Mouse (Mus musculus) yolk sac, embryonic 10.5 days (tissue): ENCODE data around the gene Tspan31.
A peak's percentile ranks its signal among the peaks of the same experiment; 100 is the strongest.

ENCODE experiments used
- DNase-seq: peaks from one replicate; pipeline ENCODE4 v3.0.0-alpha.2; 2017; ENCODE audit warnings: low spot score

Tspan31 gene

DNA sequence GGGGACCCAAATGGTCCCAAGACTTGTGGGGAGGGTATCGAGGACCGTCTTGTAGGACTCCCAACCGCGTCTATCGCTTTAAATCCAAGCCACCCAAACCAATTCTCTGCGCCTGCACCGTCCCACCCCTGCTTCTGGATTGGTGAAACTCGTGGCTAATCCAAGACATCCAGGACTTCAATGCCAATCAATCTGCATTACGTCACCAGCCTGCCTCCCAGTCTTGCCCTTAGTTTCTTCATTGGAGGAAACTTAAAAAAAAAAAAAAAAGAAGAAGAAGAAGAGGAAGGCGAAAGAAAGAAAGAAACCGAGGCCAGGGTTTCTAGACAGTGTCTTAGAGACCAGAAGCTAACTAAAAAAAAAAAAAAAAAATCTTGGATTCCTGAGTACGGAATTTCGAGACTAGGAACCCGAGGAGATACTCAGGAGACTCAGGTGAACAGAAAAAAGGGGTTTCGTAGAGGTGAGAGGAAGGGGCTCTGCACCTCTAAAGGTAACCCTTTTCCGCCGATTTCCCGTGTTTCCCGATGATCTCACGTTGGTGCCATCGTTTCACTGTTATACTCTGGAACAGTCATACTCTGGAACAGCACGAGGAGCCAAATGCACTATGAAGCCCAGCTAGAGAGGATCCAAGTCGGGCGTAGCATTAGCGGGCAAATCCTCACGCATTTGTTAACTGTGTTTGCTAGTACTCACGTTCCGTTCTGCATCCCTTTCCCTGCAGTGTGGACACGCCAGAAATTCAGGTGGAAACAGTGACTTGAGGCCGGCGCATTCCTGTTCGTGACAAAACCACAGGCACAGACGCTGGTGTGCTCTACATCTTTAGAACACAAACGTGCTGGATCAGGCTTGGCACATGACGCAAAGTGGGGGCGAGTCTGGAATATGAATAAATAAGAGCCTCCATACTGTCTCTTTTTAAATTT is at the start of gene Tspan31:
TSS of gene Tspan31 (minus strand) at position 75 of the 932 bp plus-strand sequence.
- peak; percentile 96 for DNase-seq

GRCm38 (mm10) chr10:127119229-127119628 is 49.2 kb upstream of the Tspan31 start:
- DNase-seq, result no peak

GRCm38 (mm10) chr10:127118470-127118869 is 48.4 kb upstream of the Tspan31 start:
- DNase-seq, result no peak

DNA sequence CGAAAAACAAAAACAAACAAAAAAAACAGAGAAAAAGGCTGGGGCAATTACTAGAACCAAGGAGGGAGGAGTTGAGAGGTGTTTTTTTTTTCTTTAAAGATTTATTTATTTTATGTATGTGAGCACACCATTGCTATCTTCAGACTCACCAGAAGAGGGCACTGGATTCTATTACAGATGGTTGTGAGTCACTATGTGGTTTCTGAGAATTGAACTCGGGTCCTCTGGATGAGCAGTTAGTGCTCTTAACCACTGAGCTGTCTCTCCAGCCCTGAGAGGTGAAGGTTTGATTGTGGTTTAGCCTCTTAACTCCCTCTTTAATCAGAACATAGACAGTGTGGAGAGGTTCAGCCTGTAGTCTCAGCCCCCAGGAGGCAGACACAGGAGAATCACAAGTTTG is 45.0 kb upstream of the Tspan31 start:
- DNase-seq, result no peak

GRCm38 (mm10) chr10:127114408-127114807 is 44.3 kb upstream of the Tspan31 start:
- DNase-seq, result no peak

- DNase-seq, result no peak
Measured at GRCm38 (mm10) chr10:127111001-127111887, 41.2 kb upstream of the Tspan31 start.

GRCm38 (mm10) chr10:127108262-127108583 is 38.2 kb upstream of the Tspan31 start:
- no peak for DNase-seq

- no peak for DNase-seq
Measured at GRCm38 (mm10) chr10:127107563-127108261, 37.6 kb upstream of the Tspan31 start.

DNA sequence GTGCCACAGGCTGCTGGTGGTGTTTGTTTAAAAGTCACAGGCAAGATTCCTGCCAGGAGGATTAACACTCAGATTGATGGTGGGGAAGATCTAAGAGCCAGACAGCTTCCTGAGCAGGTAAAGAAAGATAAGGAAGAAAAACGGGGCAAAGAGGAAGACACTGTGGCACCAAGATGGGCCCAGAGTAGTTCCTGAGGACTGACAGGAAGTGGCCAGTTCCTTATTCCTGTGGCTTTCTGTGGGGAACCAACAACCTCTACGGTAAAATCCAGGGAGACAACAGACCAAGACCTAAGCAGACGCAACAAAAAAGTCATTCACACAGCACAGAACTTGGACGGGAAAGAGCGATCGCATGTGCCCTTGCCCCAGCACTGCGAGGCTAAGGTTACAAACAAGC is 33.6 kb upstream of the Tspan31 start:
- DNase-seq, result no peak

- DNase-seq, result no peak
Measured at GRCm38 (mm10) chr10:127101151-127101550, 31.1 kb upstream of the Tspan31 start.

DNA sequence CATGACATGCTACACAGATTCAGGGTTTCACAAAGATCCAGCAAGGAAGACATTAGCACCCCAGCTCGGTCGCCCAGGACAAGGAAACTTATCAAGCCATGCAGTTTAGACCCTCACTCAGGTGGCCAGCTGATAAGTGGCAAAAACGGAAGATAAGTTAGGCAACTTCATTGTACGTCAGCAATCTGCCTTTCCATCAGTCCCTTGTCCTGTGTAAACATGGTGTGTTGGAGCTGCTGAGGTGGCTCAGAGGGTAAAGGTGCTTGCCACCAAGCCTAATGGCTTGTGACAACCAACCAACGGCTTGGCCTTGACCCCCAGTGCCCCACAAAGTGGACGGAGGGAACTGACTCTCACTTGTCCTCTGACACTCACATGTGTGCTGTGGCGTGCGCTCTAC is 30.4 kb upstream of the Tspan31 start:
- peak; percentile 61 for DNase-seq

- DNase-seq, result no peak
Measured at GRCm38 (mm10) chr10:127099868-127100267, 29.8 kb upstream of the Tspan31 start.

DNA sequence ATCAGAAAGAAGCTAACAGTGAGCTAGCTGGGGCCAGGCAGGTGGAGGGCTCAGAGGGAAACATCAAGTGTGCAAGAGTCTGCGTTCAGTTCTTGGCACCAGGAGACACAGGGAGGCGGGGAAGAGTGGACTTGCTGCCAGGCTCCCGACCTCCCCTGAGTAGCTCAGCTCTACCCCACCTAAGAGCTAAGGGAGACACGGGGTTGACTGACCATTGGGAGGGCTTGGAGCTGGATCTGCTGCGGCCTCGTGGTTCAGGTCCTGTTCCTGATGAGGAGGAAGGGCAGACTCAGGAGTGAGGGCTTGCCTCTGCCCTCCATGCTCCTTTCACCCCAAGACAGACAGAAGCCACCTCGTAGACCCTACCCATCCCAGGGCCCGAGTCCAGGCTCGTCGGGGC is 29.1 kb upstream of the Tspan31 start:
- no peak for DNase-seq

DNA sequence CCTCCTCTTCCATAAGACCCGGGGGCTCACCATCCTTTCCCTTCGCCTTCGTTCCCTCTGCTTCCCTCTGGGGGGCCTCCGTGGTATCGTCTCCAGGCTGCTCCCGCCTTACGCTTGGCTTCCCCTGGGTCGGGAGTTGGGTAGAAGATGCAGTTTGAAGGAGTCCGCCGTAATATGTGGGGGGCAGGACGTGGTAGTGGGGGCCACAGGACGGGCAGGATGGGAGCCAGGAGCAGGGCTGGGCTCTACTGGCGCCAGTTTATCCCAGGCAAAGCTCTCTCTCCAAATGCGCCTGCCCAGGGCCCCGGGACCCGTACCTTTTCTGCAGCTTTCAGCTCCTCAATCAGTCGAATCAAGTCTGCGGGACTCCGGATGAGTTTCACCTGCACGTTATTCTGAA is 28.4 kb upstream of the Tspan31 start:
- no peak for DNase-seq

- peak; percentile 30 for DNase-seq
Measured at GRCm38 (mm10) chr10:127094382-127094802, 24.3 kb upstream of the Tspan31 start.

DNA sequence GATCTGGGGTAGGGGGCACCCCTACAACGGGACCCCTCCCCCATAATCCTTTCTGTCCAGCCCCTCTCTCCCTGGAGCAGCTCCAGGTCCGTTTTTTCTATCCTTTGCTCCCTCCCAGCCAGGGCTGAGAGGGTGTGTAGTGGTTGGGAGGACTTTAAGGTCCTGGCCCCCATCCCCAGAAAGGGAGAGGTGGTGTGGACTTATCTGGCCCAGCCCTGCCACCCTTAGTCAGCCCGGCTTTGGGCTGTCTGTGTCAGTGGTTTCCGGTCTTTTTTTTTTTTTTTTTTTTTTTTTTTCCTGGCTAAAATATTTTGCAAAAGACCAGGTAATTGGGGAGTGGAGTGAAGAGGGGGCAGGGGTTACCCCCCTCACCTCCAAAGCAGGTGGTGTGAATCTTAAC is 22.7 kb upstream of the Tspan31 start:
- DNase-seq, result no peak

GRCm38 (mm10) chr10:127091507-127092396 is 21.7 kb upstream of the Tspan31 start:
- DNase-seq, result no peak

- no peak for DNase-seq
Measured at GRCm38 (mm10) chr10:127090560-127091411, 20.7 kb upstream of the Tspan31 start.

DNA sequence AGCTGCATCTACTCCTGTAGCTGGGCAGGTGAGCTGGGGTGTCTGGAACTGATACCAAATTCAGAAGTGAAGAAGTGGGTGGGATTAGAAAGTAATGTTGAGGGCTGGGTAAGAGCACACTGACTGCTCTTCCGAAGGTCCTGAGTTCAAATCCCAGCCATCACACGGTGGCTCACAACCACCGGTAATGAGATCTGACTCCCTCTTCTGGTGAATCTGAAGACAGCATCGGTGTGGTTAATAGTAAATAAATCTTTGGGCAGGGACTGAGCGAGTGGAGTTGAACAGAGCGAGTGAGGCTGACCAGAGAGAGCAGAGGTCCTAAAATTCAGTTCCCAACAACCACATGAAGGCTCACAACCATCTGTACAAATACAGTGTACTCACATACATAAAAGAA is 15.6 kb upstream of the Tspan31 start:
- no peak for DNase-seq

- DNase-seq, result no peak
Measured at GRCm38 (mm10) chr10:127085052-127085451, 15.0 kb upstream of the Tspan31 start.
